Mouse (Mus musculus) layer of hippocampus, adult 9-10 months (tissue): ENCODE measurements around the gene Ina.
"Not testable (repeated sequence)": the region's sequence is repeated elsewhere in the genome, so short reads cannot be mapped to it uniquely, and the experiment has no call there.

ENCODE experiments used
- DNase-seq: peaks from one replicate; pipeline ENCODE4 v3.0.0; 2022; ENCODE audit warnings: low spot score

Gene Ina

DNA sequence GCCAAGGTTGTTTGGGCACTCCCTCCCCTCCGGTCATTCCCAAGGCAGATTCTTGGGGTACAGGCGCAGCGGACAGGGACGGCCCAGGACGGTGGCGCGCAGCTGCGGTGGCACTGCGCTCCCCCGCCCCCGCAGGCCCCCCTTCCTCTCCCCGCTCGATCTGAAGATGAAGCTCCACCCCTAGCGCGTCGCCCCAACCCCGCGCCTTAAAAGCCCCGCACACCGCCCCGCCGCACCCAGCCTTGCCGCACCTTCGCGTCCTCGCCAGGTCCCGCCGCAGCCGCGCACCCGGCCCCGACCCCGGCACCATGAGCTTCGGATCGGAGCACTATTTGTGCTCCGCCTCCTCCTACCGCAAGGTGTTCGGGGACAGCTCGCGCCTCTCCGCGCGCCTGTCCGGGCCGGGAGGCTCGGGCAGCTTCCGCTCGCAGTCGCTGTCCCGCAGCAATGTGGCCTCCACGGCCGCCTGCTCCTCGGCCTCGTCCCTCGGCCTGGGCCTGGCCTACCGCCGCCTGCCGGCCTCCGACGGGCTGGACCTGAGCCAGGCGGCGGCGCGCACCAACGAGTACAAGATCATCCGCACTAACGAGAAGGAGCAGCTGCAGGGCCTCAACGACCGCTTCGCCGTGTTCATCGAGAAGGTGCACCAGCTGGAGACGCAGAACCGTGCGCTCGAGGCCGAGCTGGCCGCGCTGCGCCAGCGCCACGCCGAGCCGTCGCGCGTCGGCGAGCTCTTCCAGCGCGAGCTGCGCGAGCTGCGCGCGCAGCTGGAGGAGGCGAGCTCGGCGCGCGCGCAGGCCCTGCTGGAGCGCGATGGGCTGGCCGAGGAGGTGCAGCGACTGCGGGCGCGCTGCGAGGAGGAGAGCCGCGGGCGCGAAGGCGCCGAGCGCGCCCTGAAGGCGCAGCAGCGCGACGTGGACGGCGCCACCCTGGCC lies at the start of gene Ina, which contains the start of gene Nt5c2:
Gene Ina, plus strand, starts transcription at position 252 of the 935 bp plus-strand sequence.
Gene Nt5c2, minus strand, starts transcription at position 707 of the 935 bp plus-strand sequence.
- no peak for DNase-seq

DNA sequence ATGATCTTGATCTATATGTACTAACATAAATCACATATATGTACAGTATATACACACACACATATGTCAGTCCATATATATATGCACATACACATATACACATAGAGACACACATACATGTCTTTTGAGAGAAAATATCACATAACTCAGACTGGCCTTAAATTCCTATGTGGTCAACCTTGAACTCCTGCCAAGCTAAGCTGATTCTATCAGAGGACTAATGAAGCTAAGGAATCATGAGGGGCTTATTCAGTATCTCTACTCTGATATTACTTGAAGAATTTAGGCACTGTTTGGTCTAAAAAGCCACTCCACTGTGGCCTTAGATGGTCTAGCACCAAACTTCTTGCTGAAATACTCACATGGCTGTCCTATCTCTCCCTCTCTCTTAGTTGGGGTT lies 49.0 kb upstream of the Ina start:
- DNase-seq, result no peak

DNA sequence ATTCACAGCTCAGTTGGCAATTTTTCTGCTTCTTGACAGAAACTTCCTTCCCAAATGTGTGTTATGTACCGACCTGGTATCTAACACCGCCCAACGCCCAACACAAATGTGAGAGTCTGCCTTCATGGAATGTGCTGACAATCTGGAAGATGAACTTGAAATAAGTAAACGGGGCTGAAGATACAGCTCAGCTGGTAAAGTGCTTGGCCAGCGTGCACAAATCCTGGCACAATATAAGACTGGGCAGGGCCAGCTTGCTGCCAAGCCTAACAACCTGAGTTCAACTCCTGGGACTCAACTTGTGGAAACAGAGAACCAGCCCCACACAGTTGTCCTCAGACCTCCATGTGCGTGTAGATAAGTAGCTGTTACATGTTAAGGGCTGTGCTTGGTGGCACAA lies 48.2 kb upstream of the Ina start:
- DNase-seq, result no peak

DNA sequence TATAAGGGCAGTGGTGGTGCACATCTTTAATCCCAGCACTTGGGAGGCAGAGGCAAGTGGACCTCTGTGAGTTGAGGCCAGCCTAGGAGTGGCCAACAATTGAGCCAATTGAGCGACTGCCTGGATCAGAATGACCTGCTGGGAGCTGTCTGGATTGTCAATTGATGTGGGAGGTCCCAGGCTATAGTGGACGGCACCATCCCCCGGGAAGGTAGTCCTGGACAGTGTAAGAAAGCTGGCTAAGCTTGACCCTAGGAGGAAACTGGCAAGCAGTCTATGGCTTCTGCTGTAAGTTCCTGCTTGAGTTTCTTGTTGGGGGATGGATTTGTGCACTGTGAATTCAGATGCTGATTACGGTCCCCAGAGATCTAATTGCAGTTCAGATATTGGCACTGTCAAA lies 46.6 kb upstream of the Ina start:
- no peak for DNase-seq

DNA sequence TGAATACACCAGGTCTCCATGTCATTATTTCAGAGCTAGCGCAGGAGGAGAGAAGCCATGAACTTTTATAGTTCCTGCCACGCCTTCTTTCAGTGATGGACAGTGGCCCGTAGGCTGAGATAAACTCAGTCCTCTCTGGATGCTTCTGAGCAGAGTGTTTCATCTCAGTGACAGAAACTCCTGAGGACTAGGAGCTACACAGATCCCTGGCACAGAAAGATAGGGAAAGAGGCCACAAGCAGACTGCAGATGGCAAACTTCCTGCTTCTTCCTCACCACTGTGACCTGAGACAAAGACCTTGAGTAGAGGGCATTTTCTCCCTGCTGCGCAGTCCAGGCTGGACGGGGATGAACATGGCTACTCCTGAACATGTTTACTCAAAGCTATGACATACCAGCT lies 45.7 kb upstream of the Ina start:
- no peak for DNase-seq

DNA sequence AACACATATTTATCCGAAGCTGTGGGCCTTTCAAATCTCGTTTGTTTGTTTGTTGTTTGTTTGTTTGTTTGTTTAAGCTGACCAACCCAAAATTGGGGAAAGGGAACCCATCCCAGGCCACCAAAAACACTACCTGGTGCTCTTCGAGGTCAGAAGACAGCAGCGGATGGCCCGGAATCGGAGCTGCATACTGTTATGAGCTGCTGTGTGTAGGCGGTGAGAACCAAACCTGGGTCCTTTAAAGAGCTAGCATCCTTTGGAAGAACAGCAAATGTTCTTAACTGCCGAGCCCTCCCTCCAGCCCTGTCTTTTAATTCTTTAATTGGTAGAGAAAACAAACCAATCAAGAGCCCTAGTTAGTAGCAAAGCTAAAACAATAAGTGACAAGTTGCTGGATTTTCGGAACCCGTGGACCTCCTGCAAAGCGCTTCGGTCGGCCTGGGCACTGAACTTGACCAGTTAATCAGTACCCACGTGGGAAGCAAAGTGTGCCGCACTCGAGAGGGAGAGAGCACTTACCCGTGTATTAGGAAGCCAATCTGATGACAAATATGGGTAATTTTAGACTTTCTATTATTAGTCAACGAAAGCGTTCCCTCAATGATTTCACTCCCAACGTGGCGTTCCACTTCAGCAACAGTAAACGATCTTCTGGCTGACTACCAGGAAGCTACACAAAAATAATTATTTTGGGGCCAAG lies 45.1 kb upstream of the Ina start:
- DNase-seq, result no peak

DNA sequence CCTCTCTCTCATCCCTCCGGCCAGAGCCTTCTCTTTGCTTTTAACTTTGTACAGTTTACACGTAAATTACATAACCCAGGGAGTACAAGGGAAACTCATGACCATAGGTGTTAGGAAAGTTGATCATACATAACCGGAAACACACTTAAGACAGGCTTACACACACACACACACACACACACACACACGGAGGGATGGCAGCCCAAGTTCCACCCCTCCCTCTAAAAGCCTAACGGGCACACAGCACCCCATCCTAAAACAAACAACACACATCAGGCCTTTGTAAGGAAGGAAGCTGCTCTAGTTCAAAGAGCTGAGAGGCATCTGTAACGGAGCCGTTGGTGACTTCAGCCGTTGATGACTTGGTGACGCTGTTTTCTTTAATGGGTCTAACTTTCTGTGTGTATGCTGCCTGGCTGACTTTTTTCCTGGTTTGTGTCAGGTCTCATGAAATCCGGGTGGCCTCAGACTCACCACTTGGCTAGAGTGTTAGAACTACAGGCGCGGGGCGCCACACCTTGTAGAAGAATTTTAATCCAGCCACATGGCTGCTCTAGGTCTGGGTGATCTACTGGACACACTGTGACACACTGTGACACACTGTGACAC lies 44.3 kb upstream of the Ina start:
- no peak for DNase-seq

DNA sequence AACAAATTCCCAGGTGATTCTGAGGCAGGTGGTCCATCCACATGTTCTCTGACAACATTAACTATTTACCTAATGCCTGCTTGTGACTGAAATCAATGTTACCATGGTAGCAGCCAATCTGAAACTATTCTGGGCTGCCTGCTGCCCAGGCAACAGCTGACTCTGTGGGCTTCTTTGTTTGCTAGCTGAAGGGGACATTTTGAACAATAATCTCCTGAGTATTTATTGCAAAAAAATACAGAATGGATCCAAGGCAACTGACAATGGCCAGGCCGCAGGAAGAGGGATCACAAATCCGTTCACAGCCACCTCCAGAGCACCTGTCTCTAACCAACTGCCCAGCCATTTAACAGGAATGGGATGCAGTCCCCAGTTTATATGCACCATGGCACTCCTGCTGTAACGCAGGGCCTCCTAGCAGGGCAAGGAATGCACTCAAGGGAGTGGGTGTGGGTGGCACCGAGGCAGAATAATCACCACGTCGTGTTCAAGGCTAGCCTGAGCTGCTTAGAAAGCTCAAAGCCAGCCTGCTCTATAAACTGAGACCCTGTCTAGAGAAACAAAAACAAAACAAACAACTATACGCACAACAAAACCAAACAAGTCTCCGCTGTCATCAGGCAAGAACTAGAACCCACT lies 43.3 kb upstream of the Ina start:
- no peak for DNase-seq

DNA sequence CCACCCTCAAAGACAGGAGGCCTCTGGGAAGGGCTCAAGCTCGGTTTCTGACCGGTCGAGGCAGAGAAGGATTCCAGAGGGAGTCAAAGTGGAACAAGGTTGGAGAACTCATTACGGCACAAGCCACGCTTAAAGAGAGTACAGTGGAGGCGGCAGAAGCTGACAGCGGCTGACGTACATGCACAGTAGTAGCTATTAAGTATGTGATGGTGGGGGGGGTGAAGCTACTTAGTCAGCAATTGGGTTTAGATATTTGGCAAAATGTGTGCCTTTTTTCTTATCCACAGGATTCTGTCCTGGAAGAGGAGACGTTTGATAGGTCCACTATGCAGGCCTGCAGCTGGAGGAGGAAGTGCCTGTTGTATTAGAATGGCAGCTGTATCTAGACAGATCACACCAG lies 42.8 kb upstream of the Ina start:
- DNase-seq, result no peak

DNA sequence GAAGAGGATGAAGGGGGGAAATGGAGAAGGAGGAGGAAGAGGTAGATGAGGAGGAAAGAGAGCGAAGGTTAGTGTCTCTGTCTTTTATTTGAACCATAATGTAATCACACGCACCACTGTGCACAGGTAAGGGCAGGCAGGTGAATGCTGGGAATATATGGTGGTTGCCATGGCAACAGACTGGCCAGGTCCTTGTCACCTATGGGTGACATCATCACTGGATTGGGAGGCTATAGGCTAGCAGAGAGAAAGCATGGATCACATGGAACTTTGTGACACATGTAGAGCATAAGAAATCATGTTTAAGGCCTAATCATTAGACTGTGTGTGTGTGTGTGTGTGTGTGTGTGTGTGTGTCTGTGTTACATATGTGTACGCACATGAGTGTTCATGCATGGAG lies 42.3 kb upstream of the Ina start:
- DNase-seq, result no peak

DNA sequence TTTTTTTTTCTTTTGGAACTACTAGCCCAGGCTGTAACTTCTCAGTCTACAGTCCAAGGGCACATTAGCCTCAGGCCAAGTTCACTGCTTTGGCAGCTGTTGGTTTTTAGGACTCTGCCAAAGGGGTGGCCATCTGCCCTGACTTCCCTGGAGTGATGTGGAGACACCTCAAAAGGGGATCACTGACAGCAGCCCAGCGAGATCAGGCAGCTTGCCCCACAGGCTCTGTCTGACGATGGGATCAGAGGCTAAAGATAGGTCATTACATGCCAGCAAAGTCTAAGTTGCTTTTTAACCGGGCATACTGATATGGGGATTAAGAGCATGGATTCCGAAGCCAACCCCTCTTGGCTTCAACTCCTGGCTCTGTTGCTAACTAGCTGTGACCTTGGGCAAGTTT lies 38.9 kb upstream of the Ina start:
- DNase-seq, result no peak

DNA sequence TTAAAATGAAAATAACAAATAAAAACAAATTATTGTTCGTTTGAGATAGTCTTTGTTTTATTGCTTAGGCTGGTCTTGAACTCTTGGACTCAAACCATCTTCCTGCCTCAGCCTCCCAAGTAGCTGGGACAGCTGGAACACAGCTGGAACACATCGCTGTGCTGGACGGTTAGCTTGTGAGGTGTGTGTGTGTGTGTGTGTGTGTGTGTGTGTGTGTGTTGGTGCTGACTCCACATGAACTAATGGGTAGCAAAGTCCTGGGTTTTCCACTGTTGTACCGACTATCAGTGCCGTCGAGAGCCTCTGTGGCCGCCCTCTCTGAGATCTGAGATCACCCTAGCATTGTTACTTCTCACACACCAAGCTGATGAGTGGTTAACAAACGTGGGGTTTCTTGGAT lies 38.5 kb upstream of the Ina start:
- no peak for DNase-seq

DNA sequence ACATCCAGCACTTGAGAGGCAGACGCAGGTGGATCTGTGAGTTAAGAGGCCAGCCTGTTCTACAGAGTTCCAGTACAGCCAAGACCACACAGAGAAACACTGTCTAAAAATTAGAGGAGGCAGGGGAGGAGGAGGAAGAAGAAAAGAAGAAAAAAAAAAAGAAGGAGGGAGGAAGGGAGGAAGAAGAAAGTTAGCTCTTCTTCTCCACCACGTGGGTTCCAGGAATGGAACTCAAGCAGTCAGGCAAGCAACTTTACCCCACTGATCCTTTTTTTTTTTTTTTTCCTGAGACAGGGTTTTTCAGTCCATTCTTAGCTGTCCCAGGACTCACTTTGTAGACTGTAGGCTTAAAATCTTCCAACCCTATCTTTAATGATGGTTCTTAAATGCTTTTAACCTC lies 37.8 kb upstream of the Ina start:
- no peak for DNase-seq

DNA sequence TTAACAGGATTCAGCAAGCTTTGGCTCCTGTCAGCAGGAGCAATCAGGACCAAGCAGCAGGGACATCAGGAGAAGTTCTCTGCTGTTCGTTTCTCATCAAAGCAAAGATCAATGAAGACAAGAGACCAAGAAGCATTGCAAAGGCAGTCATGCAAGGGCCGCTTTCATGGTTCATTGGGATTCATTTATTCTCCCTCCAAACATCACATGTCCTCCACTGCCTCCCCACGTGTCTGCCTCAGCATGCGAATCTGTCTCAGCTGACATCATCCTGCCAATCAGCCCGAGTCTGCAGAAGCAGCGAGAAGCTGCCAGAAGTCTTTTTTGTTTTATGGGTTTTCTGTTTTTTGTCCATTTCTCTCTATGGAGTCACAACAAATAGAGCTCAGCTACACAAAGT lies 37.0 kb upstream of the Ina start:
- DNase-seq, result no peak

DNA sequence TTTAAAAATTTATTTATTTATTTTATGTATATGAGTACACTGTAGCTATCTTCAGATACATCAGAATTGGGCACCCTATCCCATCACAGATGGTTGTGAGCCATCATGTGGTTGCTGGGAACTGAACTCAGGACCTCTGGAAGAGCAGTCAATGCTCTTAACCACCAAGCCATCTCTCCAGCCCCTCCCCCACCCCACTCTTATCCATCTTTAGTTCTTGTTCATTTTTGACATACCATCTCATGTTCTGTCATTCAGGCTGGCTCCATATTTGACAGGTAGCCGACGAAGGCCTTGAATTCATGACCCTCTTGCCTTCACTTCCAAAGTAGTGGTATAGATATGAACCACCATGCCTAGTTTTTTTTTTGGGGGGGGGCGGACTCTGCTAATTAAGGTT lies 36.4 kb upstream of the Ina start:
- not testable (repeated sequence) for DNase-seq

DNA sequence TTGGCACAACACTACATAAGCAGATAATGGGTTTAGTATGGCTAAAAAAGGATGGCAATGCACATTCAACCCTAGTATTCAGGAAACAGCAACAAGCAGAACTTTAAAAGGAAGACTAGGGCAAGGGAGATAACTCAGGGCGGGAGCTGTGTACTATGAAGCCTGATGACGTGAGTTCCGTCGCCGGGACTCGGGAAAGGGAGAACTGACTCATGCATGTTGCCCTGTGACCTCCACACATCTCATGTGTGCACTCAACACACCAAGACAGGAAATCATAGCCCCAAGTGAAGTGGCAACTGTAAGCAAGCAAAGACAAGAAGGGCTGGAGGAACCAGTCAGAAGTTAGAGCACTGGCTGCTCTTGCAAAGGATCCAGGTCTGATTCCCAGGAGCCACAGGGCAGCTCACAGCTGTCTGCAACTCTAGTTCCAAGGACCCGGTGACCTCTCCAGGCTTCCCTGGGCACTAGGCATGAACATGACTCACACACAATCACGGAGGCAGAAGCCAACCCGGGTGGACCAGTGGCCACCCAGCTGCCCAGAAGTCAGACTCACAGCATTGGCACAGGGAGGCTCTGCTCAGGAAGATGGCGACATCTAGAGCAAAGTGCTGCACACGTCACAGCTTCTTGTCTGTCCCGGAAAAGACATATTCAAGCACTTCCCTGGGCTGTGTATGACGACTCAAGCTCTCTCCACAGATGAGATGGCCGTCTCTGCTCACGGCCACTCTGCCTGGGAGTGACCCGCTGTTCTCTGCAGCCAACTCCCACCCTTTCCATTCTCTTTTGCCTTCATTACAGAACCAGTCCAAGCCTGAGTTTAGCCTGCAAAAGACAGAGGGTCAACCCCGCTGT lies 35.3 kb upstream of the Ina start:
- no peak for DNase-seq

DNA sequence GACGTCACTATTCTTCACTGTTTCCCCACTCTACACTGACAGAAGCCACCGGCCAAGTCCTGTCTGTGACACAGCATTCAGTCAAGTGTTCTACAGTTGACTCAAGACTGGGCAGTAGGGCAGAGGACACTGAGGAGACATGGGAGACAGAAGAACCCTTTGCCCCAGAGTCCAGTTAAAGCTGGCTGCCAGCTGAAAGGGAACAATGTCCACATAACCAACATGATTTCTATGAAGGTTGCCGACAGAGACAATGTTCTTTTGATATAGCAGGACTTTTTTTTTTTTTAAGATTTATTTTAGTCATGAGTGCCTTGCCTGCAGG lies 34.8 kb upstream of the Ina start:
- no peak for DNase-seq

DNA sequence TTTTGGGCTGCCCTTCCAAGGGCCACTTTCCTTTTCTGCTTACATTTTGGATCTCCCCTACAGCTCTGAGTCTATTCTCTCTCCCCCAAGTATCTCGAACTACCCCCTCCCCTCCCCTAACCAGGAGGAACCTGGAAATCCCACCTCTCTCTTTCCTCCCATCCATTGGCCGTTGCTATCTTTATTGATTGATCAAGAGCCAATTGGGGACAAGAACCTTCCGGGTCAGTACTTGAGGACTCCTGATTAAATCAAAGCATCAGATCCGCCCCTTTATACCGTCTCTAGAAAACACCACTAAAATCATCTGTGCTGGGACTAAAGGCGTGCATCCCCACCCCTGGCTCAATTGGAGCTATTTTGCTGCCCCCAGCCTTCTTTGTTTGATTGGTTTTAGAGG lies 33.0 kb upstream of the Ina start:
- DNase-seq, result no peak

DNA sequence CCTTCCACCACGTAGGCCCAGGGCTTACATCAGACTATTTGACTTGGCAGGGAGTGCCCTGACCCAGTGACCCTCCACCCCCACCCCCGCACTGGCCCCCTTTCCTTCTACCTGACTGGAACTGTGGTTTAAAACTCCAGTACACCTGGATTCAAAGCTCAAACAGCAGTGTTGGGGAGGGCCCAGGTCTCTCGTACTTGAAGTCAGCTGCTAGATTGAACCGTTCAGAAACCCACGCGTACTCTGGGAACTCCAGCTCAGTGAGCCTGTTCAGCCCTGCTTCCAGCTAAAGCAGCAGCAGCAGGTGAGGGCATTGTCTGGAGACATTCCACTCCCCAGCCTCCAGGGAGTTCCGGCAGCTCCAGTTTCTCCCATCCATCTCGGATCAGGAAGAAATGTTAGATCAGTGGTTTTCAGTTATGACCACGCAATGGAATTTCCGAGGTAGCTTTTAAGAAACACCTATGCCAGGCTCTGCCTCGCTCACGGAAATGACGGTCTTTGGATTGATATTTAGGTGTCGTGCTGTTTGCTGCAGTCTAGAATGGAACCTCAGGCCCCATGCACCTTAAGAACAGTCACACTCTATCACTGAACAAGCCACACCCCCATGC lies 31.0 kb upstream of the Ina start:
- DNase-seq, result no peak

DNA sequence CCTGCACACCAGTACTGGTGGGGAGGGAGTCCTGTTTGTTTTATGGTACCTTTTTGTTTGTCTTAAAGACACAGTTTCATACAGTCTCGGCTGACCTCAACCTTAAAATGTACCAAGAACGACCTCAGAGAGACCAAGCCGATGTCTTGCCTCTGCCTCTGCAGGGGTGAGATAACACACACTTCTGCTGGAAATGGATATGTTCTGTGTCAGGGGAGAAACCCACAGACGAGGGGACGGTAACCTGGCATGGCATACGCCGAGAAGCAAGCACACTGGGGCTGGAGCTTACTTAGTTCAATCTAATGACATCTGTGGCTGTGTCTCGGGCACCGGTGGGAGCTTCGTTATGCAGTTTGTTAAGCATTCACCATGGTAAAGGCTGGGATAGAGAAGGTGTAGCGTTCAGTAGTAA lies 30.5 kb upstream of the Ina start:
- DNase-seq, result no peak
